Mouse (Mus musculus) lung, postnatal 0 days (tissue): ENCODE measurements around the gene Pla2g12b.

Experiments used
- CTCF ChIP-seq: IDR thresholded peaks from 2 replicates; pipeline ENCODE4 v1.5.1; 2016; ENCODE audit warnings: antibody characterized with exemption, mild to moderate bottlenecking
- EP300 ChIP-seq: IDR thresholded peaks from 2 replicates; pipeline ENCODE4 v1.6.1; 2016; ENCODE audit warnings: antibody characterized with exemption, mild to moderate bottlenecking, control low read depth

DNA sequence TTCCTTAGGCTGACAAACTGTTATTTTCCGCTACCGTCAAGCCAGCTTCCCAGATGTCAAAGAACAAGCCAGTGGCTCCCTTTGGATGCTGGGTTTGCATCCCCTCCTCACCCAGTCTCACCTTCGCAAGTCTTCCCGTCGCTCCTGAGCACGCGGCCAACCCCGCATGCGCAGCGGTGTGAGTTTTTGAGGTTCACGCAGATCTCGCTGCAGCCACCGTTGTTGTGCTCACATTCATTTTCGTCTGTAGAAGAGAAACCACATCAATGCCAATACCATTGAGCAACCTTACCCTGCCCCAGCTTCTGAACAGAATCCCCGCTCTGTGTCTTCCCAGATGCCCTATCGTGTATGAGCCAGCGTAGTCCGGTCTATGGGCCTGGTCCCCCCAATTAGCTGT, 32.3 kb downstream of the Pla2g12b start:
- no peak for TF ChIP-seq EP300
- TF ChIP-seq CTCF, result no peak
